Mouse (Mus musculus) megakaryocyte progenitor cell, adult 5-6 weeks (primary cell): ENCODE results near the gene Wbp1l. TPM values are rescaled to one million over a fixed set of nuclear protein-coding genes. Genes with fewer than 3 reads are reported as not detected.

ENCODE experiments used
- ATAC-seq: replicated peaks from 2 replicates; pipeline ENCODE4 v1.8.0; 2016; ENCODE audit warnings: mild to moderate bottlenecking, moderate TSS enrichment, inconsistent platforms; ENCODE audit not compliant: poor library complexity
- total RNA-seq, 2 experiments: library from RNA; stranded (forward) in 1 of 2; stranded (reverse) in 1 of 2; fragments of 157-497, 149-512 nt in 1 of 2; fragments of 200-1000 nt in 1 of 2; gene quantifications; 2 replicates each; pipeline versions ENCODE4 v1.2.3 to v1.2.4; 2015 to 2017

Wbp1l gene
- total RNA-seq, 2 experiments from 2014 or later = 17.0 to 23.3 TPM

DNA sequence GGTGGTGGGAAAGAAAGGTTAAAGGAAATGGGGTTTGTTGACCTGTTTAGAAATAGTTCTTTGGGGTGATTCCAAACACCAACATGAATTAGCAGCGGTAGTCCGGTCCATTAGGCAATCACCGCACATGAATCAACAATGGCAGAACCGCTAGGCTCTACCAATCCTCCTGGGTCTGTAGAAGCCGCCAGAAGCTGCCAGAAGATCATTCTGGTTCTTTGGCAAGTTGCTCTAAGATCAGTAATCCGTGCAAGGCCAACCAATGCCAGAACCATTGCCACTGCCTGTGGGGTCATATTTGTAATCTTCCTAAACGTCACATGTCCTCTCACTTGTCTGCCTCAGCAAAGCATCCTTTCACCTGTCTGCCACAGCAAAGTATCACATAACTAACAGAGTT is 98.1 kb downstream of the Wbp1l start:
- ATAC-seq = no peak

DNA sequence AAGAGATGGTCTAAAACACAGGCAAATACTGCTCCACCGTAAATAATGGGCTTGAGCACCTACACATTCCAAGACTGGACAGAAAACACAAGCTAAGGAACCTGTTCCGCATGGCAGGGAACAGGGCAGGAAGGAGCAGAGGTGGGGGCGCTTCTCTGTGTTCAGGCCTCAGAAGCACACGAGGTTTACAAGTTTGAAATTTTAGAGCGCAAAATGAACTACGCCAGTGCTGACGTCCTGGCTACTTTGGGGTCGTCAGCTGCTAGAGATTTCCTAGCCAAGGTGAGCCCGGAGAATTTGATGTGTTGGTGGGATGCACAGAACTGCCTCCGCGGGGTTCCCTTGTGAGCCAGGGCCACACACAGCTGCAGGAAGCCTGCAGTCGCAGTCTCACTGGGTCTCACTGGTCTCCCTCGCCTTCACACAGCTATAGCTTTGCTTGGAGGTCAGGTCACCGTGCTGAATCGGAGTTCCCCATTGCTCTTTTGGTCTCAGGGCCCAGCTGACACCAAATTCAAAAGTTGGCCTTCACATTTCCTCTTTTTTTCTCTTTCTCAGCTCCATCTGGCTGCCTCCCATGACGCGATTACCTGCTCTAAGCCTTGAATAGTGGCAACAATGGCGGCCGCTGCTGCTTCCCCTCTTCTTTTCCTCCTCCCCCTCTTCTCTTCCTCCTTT is 99.1 kb downstream of the Wbp1l start:
- peak; percentile 54 for ATAC-seq

DNA sequence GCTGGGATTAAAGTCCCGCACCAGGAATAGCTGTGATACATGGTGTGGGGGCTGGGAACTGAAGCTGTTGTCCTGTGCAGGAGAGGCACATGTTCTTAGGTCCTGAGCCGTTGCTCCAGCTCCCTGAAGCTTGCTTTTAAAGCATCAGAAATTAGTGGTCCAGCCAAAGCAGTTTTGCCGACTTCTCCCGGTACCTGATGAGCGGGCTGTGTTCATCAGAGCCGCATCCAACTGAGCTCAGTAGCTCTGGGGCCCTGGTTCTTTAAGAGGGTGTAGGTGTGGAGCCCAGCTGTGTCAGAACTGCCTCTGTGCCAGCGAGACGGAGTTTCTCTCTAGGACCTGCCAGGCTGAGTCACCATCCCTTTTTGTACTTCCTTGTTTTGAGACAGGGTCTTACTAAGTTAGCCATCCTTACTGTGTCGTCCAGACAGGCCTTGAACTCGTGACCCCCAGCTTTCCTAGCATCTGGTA is 100.2 kb downstream of the Wbp1l start:
- peak; percentile 69 for ATAC-seq

- ATAC-seq = no peak
Measured at GRCm38 (mm10) chr19:46701156-46701555, 102.3 kb downstream of the Wbp1l start.

GRCm38 (mm10) chr19:46705779-46706495 is 107.1 kb downstream of the Wbp1l start:
- peak; percentile 80 for ATAC-seq

- no peak for ATAC-seq
Measured at GRCm38 (mm10) chr19:46706540-46707295, 107.8 kb downstream of the Wbp1l start.

Other genes with a start within 250 kb of the Wbp1l start
- gene 2310034G01Rik, start 248.8 kb upstream of the Wbp1l start, total RNA-seq (2015) = 0.61 and 1.5 TPM in 2 replicates
- 0.29 and 1.8 TPM in 2 replicates for gene 2310034G01Rik, start 248.8 kb upstream of the Wbp1l start, total RNA-seq (2017)
- 46.0 and 52.2 TPM in 2 replicates for gene Actr1a, start 203.3 kb upstream of the Wbp1l start, total RNA-seq (2015)
- 76.3 and 87.6 TPM in 2 replicates for gene Actr1a, start 203.3 kb upstream of the Wbp1l start, total RNA-seq (2017)
- gene Sufu, start 202.2 kb upstream of the Wbp1l start, total RNA-seq (2015) = 12.9 and 14.9 TPM in 2 replicates
- gene Sufu, start 202.2 kb upstream of the Wbp1l start, total RNA-seq (2017) = 6.6 and 7.0 TPM in 2 replicates
- 9.7 and 18.0 TPM in 2 replicates for gene Trim8, start 97.4 kb upstream of the Wbp1l start, total RNA-seq (2015)
- gene Trim8, start 97.4 kb upstream of the Wbp1l start, total RNA-seq (2017) = 12.8 and 12.9 TPM in 2 replicates
- 12.5 and 15.6 TPM in 2 replicates for gene Arl3, start 25.9 kb upstream of the Wbp1l start, total RNA-seq (2015)
- gene Arl3, start 25.9 kb upstream of the Wbp1l start, total RNA-seq (2017) = 10.2 and 13.4 TPM in 2 replicates
- 7.8 and 9.2 TPM in 2 replicates for gene Sfxn2, start 25.7 kb upstream of the Wbp1l start, total RNA-seq (2015)
- gene Sfxn2, start 25.7 kb upstream of the Wbp1l start, total RNA-seq (2017) = 8.9 and 9.7 TPM in 2 replicates
- gene Cyp17a1, start 74.1 kb downstream of the Wbp1l start, total RNA-seq (2015) = not detected in 2 replicates
- not detected in 2 replicates for gene Cyp17a1, start 74.1 kb downstream of the Wbp1l start, total RNA-seq (2017)
- 14.1 TPM in 2 replicates for gene Borcs7, start 90.8 kb downstream of the Wbp1l start, total RNA-seq (2015)
- 4.6 and 6.5 TPM in 2 replicates for gene Borcs7, start 90.8 kb downstream of the Wbp1l start, total RNA-seq (2017)
- 31.2 and 43.3 TPM in 2 replicates for gene As3mt, start 108.4 kb downstream of the Wbp1l start, total RNA-seq (2015)
- gene As3mt, start 108.4 kb downstream of the Wbp1l start, total RNA-seq (2017) = 54.4 and 65.8 TPM in 2 replicates
- 6.4 and 8.0 TPM in 2 replicates for gene Cnnm2, start 162.5 kb downstream of the Wbp1l start, total RNA-seq (2015)
- gene Cnnm2, start 162.5 kb downstream of the Wbp1l start, total RNA-seq (2017) = 5.5 and 5.8 TPM in 2 replicates